Mouse (Mus musculus) monocyte, adult 2 months (primary cell): ENCODE data around the gene Reck.

Source experiments
- DNase-seq, 2 experiments: peaks; one replicate each; pipeline ENCODE4 v3.0.0; 2022; ENCODE audit warnings: low spot score in 2 of 2, low read depth in 1 of 2

Gene Reck

GRCm38 (mm10) chr4:43875160-43875918 is at the start of gene Reck:
Gene Reck, plus strand, starts transcription at chr4:43875530.
- peak in 1 of 2 experiments; percentile 9 for DNase-seq

- no peak for DNase-seq
Observed at GRCm38 (mm10) chr4:43828806-43829205, 46.5 kb upstream of the Reck start.

GRCm38 (mm10) chr4:43832031-43832430 is 43.3 kb upstream of the Reck start:
- DNase-seq, result no peak

DNA sequence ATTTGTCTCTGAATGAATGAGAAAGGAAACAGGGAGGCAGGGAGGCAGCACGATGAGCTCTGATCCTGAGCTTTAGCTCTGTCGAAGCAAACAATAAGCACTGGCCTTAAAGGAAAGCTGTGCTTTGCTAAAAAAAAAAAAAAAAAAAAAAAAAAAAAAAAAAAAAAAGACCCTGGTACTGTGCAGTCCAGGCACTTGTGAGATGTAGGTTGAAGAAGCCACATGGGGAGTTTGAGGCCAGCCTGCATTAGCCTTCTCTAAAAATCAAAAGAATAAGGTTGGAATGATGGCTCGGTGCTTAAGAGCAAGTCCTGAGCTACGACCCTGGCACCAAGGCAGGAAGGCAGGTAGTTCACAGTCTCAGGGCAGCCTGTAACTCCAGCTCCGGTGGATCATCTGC is 41.6 kb upstream of the Reck start:
- no peak for DNase-seq

GRCm38 (mm10) chr4:43834749-43835148 is 40.6 kb upstream of the Reck start:
- no peak for DNase-seq

- no peak for DNase-seq
Observed at GRCm38 (mm10) chr4:43838326-43838725, 37.0 kb upstream of the Reck start.

DNA sequence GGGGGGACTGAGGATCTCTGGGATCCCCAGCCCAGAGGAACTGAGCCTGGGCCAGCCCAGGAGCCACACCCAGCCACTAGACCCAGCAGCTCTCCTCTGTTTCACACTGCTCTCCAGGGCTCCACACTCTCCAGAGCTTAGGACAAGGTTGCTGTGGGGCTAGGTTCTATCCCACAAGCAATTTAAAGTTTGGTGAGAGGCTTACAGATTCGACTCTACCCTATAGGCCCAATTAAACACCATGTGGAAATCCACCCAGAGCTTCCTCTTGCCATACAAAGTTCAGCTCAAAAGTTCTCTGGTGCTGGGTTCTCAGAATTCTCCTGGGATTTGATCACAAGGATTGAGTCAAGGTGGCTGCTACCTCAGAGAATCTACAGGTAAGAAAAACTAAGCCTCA is 35.2 kb upstream of the Reck start, which contains the start of gene Olfr157:
Olfr157 (minus strand) TSS at position 101 of the 400 bp plus-strand sequence.
- no peak for DNase-seq

- no peak for DNase-seq
Observed at GRCm38 (mm10) chr4:43851265-43851664, 24.1 kb upstream of the Reck start, which contains the start of gene Olfr155. Gene Olfr155, plus strand, starts transcription at chr4:43851565.

DNA sequence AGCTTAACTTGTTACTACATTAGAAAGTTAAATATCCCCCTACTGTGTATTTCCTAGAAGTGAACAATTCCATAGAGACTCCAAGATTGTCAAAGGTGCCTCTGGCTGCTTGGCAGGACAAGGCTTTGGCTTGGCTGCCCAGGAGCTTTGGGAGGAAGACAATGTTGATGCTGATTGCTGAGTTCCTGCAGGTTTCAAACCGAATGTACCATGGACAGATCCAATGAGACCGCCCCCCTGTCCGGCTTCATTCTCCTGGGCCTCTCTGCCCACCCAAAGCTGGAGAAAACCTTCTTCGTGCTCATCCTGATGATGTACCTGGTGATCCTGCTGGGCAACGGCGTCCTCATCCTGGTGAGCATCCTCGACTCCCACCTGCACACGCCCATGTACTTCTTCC is 21.2 kb upstream of the Reck start:
- no peak for DNase-seq

- no peak for DNase-seq
Observed at GRCm38 (mm10) chr4:43859886-43860285, 15.4 kb upstream of the Reck start.

DNA sequence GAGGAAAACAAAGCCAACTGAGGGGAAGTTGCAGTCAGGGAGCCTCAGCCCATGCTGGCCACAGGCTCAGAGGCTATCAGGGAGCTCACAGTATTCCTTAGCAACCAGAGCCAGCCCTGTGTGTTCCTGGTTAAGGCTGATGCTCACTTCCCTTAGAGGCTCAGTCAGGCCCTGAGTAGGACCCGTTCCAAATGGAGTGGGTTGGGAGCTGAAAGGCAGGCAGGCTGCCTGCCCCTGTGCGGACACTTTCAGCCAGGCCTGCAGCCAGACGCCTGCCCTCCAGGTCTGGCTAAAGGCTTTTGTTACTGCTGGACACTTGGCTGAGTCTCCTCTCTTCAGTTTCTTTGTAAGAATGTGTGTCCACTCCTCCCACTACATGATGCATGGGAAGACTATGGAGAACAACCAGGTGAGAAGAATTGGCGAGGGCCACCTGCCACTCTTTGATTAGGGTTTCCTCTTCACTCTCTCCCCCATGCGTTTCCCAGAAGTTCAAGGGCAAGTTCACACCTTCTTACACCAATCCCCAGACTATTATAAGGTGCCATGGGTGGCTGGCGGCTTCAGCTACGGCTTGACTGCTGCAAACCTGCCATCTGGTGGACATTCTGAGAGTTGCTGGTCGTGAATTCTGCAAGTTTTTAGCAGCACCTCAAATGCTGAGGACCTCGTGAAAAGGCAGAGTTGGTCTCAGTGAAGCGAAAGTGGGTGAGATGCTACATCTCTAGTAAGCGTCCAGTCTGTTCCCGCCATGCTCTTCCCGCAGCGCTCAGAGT is 14.4 kb upstream of the Reck start:
- DNase-seq, result no peak

DNA sequence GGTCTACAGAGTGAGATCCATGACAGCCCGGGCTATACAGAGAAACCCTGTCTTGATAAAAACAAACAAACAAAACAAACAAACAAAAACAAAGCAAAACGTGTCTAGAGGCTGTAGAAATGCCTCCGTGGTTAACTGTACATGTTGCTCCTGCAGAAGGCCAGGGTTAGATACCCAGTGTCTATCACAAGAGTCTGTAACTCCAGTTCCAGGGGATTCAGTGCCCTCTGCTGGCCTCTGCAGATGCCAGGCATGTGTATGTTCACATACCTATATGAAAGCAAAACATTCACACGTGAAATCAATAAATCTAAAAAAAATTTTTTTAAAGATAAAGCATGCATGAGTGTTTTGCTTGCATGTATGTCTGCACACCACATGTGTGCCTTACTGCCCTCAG is 12.0 kb upstream of the Reck start:
- no peak for DNase-seq

GRCm38 (mm10) chr4:43869821-43870220 is 5.5 kb upstream of the Reck start:
- DNase-seq, result no peak

DNA sequence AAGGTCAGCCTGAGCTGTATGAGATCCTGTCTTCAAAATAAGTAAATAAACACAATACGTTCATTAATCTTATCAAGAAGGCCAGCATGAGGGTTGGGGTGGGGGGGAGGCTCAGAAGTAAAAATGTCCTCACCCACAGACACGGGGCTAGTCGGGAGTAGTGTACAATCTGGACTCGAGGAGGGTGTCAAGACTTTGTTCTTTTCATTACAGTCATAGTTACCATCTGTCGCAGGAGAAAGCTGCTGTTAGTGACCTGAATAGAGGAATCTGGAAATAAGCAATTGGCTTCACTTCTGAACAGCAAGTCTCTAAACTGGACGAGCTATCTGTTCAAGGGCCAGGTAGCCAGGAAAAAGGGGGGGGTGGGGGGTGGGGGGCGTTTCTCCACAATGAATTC is 829 bp upstream of the Reck start:
- DNase-seq, result no peak

GRCm38 (mm10) chr4:43875919-43876411 is 635 bp downstream of the Reck start:
- DNase-seq, result no peak

- DNase-seq, result no peak
Observed at GRCm38 (mm10) chr4:43877230-43877629, 1.9 kb downstream of the Reck start.

GRCm38 (mm10) chr4:43878121-43878776 is 2.9 kb downstream of the Reck start:
- no peak for DNase-seq

DNA sequence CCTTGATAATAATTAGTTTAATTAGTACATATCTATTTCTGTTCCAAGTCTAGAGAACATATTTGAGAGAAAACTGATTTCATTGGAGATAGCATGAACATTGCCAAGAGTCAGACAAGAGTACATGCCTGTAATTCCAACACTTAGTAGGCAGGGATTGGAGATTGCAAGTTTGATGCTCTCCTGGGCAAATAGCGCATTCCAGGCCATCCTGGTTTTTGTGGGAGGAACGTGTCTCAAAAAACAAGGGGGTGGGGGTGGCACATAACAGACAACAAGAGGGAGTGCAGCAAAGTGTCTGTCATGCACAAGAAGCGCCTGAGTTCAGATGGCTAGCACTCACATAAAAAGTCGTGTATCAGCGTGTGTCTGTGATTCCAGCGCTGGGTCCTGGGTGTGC is 4.2 kb downstream of the Reck start:
- DNase-seq, result no peak

GRCm38 (mm10) chr4:43884196-43884595 is 8.9 kb downstream of the Reck start:
- no peak for DNase-seq

DNA sequence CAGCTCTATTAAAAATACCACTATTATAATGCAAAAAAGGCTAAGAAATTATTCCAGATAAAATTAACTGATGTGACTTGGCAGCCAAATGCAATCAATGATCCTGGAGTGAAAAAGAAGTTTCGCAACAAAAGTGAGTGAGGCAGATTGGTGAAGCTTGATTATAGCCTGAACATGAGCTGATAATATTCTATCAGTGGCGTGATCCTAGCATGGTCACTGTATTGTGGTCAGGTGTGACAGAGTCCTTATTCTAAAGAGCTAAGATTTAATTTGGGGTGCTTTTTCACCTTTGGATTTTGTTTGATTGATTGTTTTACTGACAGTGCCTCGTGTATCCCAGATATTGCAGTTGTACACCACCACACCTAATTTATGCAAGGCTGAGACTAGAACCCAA is 15.9 kb downstream of the Reck start:
- DNase-seq, result no peak

GRCm38 (mm10) chr4:43897209-43897608 is 21.9 kb downstream of the Reck start:
- DNase-seq, result no peak

DNA sequence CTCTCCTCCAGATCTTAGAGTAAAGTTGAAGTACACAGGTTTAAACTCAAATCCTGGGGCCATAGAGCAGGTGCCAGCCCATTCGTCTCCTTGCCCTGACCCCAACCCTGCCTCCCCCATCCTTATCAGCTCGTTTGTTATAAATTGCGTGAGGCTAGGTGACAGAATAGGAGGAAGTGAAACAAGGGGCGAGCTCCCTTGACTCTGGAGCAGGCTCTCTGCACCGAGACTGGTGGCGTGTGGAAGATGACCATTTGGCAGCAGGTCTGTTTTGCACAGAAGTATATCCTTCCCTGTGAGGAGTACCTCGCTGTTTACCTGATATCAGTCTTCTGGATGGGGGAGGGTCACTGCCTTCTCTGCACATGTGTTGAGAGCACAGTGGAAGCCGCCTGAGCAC is 23.9 kb downstream of the Reck start:
- DNase-seq, result peak in 1 of 2 experiments; percentile 6
